Mouse (Mus musculus) MEL (cell line): ENCODE data around the gene Atf5. TPM values are rescaled to one million over a fixed set of nuclear protein-coding genes. Genes with fewer than 3 reads are reported as not detected.

Source experiments
- DNase-seq: peaks from one replicate; pipeline ENCODE4 v3.0.0; 2011; ENCODE audit warnings: low read depth, low spot score
- H3K27ac ChIP-seq: 2 replicates; pipeline ENCODE4 v1.5.1; 2012; ENCODE audit warnings: low read depth, mild to moderate bottlenecking, control low read depth, low read length, moderate library complexity; ENCODE audit not compliant: control insufficient read depth
- H3K27me3 ChIP-seq, 2 experiments: fragments of 150-350 bp in 1 of 2; sonication (generic) in 1 of 2; 2 replicates each; pipeline ENCODE4 v1.6.1; 2012; ENCODE audit warnings: low read length in 2 of 2, mild to moderate bottlenecking in 2 of 2, improper control_type of control experiment in 1 of 2, moderate library complexity in 1 of 2; ENCODE audit not compliant: insufficient read depth in 2 of 2, control insufficient read depth in 1 of 2
- H3K36me3 ChIP-seq, 2 experiments: 2 replicates each; pipeline ENCODE4 v1.6.1; 2012 to 2014; ENCODE audit warnings: low read length in 2 of 2, improper control_type of control experiment in 1 of 2, inconsistent platforms in 1 of 2, mild to moderate bottlenecking in 1 of 2; ENCODE audit not compliant: insufficient read depth in 2 of 2, control insufficient read depth in 1 of 2
- H3K4me1 ChIP-seq, 2 experiments: fragments of 150-350 bp in 1 of 2; sonication (generic) in 1 of 2; 2 replicates each; pipeline ENCODE4 v1.6.1; 2012; ENCODE audit warnings: low read length in 2 of 2, improper control_type of control experiment in 1 of 2, mild to moderate bottlenecking in 1 of 2; ENCODE audit not compliant: insufficient read depth in 2 of 2, control insufficient read depth in 1 of 2
- H3K4me3 ChIP-seq, 2 experiments: fragments of 150-350 bp in 1 of 2; sonication (generic) in 1 of 2; 2 replicates each; pipeline ENCODE4 v1.5.1; 2012; ENCODE audit warnings: low read depth in 2 of 2, low read length in 2 of 2, mild to moderate bottlenecking in 2 of 2, moderate library complexity in 2 of 2, control low read depth in 1 of 2, improper control_type of control experiment in 1 of 2; ENCODE audit not compliant: control insufficient read depth in 1 of 2, insufficient read depth in 1 of 2
- H3K79me2 ChIP-seq: 2 replicates; pipeline ENCODE4 v1.6.1; 2012; ENCODE audit warnings: mild to moderate bottlenecking, low read length, moderate library complexity; ENCODE audit not compliant: control insufficient read depth, poor library complexity, insufficient read depth
- H3K9ac ChIP-seq: 2 replicates; pipeline ENCODE4 v1.6.1; 2012; ENCODE audit warnings: low read depth, mild to moderate bottlenecking, control low read depth, low read length, moderate library complexity; ENCODE audit not compliant: control insufficient read depth, poor library complexity, severe bottlenecking
- H3K9me3 ChIP-seq: fragments of 150-350 bp; sonication (generic); replicated peaks from 2 replicates; pipeline ENCODE4 v1.6.1; 2012; ENCODE audit warnings: mild to moderate bottlenecking, low read length, improper control_type of control experiment, moderate library complexity; ENCODE audit not compliant: insufficient read depth
- BHLHE40 ChIP-seq: IDR thresholded peaks from 2 replicates; pipeline ENCODE4 v1.6.1; 2012; ENCODE audit warnings: low read depth, mild to moderate bottlenecking, inconsistent platforms, low read length, improper control_type of control experiment, borderline replicate concordance
- CHD2 ChIP-seq: IDR thresholded peaks from 2 replicates; pipeline ENCODE4 v1.6.1; 2011; ENCODE audit warnings: low read length, improper control_type of control experiment
- CTCF ChIP-seq, 3 experiments: IDR thresholded peaks in 2 of 3; conservative IDR thresholded peaks in 1 of 3; 2 replicates each; pipeline ENCODE4 v1.5.1; 2011 to 2012; ENCODE audit warnings: low read length in 3 of 3, low read depth in 2 of 3, mild to moderate bottlenecking in 2 of 3, improper control_type of control experiment in 1 of 3, inconsistent platforms in 1 of 3, mixed read lengths in 1 of 3, moderate library complexity in 1 of 3; ENCODE audit not compliant: control insufficient read depth in 1 of 3, insufficient read depth in 1 of 3, poor library complexity in 1 of 3, severe bottlenecking in 1 of 3
- E2F4 ChIP-seq: IDR thresholded peaks from 2 replicates; pipeline ENCODE4 v1.6.1; 2011; ENCODE audit warnings: low read depth, low read length, improper control_type of control experiment, borderline replicate concordance
- EP300 ChIP-seq, 2 experiments: IDR thresholded peaks; 2 replicates each; pipeline ENCODE4 v1.6.1; 2011; ENCODE audit warnings: improper control_type of control experiment in 2 of 2, low read length in 2 of 2, low read depth in 1 of 2, mild to moderate bottlenecking in 1 of 2
- ETS1 ChIP-seq: IDR thresholded peaks from 2 replicates; pipeline ENCODE4 v1.6.1; 2012; ENCODE audit warnings: low read depth, mild to moderate bottlenecking, inconsistent platforms, low read length, improper control_type of control experiment, moderate library complexity
- GABPA ChIP-seq: IDR thresholded peaks from 2 replicates; pipeline ENCODE4 v1.6.1; 2012; ENCODE audit warnings: low read depth, mild to moderate bottlenecking, inconsistent platforms, low read length, improper control_type of control experiment, moderate library complexity
- GATA1 ChIP-seq: IDR thresholded peaks from 2 replicates; pipeline ENCODE4 v1.6.1; 2011; ENCODE audit warnings: low read depth, low read length, improper control_type of control experiment
- HCFC1 ChIP-seq: IDR thresholded peaks from 2 replicates; pipeline ENCODE4 v1.6.1; 2012; ENCODE audit warnings: low read depth, mild to moderate bottlenecking, inconsistent platforms, low read length, improper control_type of control experiment, moderate library complexity
- JUND ChIP-seq: IDR thresholded peaks from 2 replicates; pipeline ENCODE4 v1.6.1; 2011; ENCODE audit warnings: low read depth, mild to moderate bottlenecking, improper control_type of control experiment, low read length
- KAT2A ChIP-seq: conservative IDR thresholded peaks from 2 replicates; pipeline ENCODE4 v1.6.1; 2012; ENCODE audit warnings: low read depth, low read length, improper control_type of control experiment, inconsistent platforms
- MAFK ChIP-seq: IDR thresholded peaks from 2 replicates; pipeline ENCODE4 v1.6.1; 2011; ENCODE audit warnings: low read depth, mild to moderate bottlenecking, low read length, improper control_type of control experiment, borderline replicate concordance
- MAX ChIP-seq: IDR thresholded peaks from 2 replicates; pipeline ENCODE4 v1.6.1; 2011; ENCODE audit warnings: low read length, improper control_type of control experiment
- MAZ ChIP-seq: IDR thresholded peaks from 2 replicates; pipeline ENCODE4 v1.6.1; 2012; ENCODE audit warnings: low read depth, mild to moderate bottlenecking, inconsistent platforms, low read length, improper control_type of control experiment
- MXI1 ChIP-seq: IDR thresholded peaks from 2 replicates; pipeline ENCODE4 v1.6.1; 2011; ENCODE audit warnings: mild to moderate bottlenecking, low read depth, low read length, improper control_type of control experiment
- MYB ChIP-seq: IDR thresholded peaks from 2 replicates; pipeline ENCODE4 v1.6.1; 2011; ENCODE audit warnings: mild to moderate bottlenecking, low read depth, low read length, improper control_type of control experiment
- MYC ChIP-seq: IDR thresholded peaks from 2 replicates; pipeline ENCODE4 v1.6.1; 2011; ENCODE audit warnings: low read depth, mild to moderate bottlenecking, low read length, improper control_type of control experiment, moderate library complexity
- NRF1 ChIP-seq: IDR thresholded peaks from 2 replicates; pipeline ENCODE4 v1.6.1; 2014; ENCODE audit warnings: low read depth, mild to moderate bottlenecking, inconsistent platforms, low read length, improper control_type of control experiment, moderate library complexity; ENCODE audit not compliant: poor library complexity, insufficient read depth, severe bottlenecking
- POLR2AphosphoS2 ChIP-seq: IDR thresholded peaks from 2 replicates; pipeline ENCODE4 v1.6.1; 2011; ENCODE audit warnings: low read length, improper control_type of control experiment
- POLR2AphosphoS5 ChIP-seq: IDR thresholded peaks from 2 replicates; pipeline ENCODE4 v1.6.1; 2012; ENCODE audit warnings: low read depth, borderline replicate concordance, mild to moderate bottlenecking, inconsistent platforms, low read length, moderate library complexity, mixed read lengths
- RAD21 ChIP-seq: IDR thresholded peaks from 2 replicates; pipeline ENCODE4 v1.6.1; 2011; ENCODE audit warnings: mild to moderate bottlenecking, low read depth, low read length, improper control_type of control experiment
- RCOR1 ChIP-seq: IDR thresholded peaks from 2 replicates; pipeline ENCODE4 v1.6.1; 2012; ENCODE audit warnings: low read depth, mild to moderate bottlenecking, inconsistent platforms, low read length, improper control_type of control experiment
- SIN3A ChIP-seq: IDR thresholded peaks from 2 replicates; pipeline ENCODE4 v1.6.1; 2012; ENCODE audit warnings: low read length, improper control_type of control experiment, inconsistent platforms
- SMC3 ChIP-seq: IDR thresholded peaks from 2 replicates; pipeline ENCODE4 v1.6.1; 2011; ENCODE audit warnings: low read depth, low read length, improper control_type of control experiment
- TAL1 ChIP-seq: IDR thresholded peaks from 2 replicates; pipeline ENCODE4 v1.6.1; 2012; ENCODE audit warnings: mild to moderate bottlenecking, inconsistent platforms, low read length, moderate library complexity, mixed read lengths
- TBP ChIP-seq: IDR thresholded peaks from 2 replicates; pipeline ENCODE4 v1.8.0; 2011; ENCODE audit warnings: low read depth, low read length, improper control_type of control experiment
- TCF12 ChIP-seq: IDR thresholded peaks from 2 replicates; pipeline ENCODE4 v1.6.1; 2014; ENCODE audit warnings: low read depth, mild to moderate bottlenecking, inconsistent platforms, low read length, improper control_type of control experiment, moderate library complexity
- UBTF ChIP-seq: IDR thresholded peaks from 2 replicates; pipeline ENCODE4 v1.6.1; 2012; ENCODE audit warnings: low read depth, mild to moderate bottlenecking, inconsistent platforms, low read length, improper control_type of control experiment, moderate library complexity, borderline replicate concordance; ENCODE audit not compliant: insufficient read depth
- USF1 ChIP-seq: IDR thresholded peaks from 2 replicates; pipeline ENCODE4 v1.6.1; 2014; ENCODE audit warnings: low read depth, mild to moderate bottlenecking, inconsistent platforms, low read length, improper control_type of control experiment, moderate library complexity
- USF2 ChIP-seq, 2 experiments: IDR thresholded peaks; 2 replicates each; pipeline ENCODE4 v1.6.1; 2011 to 2012; ENCODE audit warnings: improper control_type of control experiment in 2 of 2, low read length in 2 of 2, borderline replicate concordance in 1 of 2, inconsistent platforms in 1 of 2, low read depth in 1 of 2, mild to moderate bottlenecking in 1 of 2; ENCODE audit not compliant: insufficient read depth in 1 of 2
- ZC3H11A ChIP-seq: IDR thresholded peaks from 2 replicates; pipeline ENCODE4 v1.6.1; 2012; ENCODE audit warnings: low read depth, mild to moderate bottlenecking, inconsistent platforms, low read length, improper control_type of control experiment
- ZKSCAN1 ChIP-seq: IDR thresholded peaks from 2 replicates; pipeline ENCODE4 v1.6.1; 2012; ENCODE audit warnings: low read depth, mild to moderate bottlenecking, inconsistent platforms, low read length, improper control_type of control experiment, moderate library complexity
- ZMIZ1 ChIP-seq: IDR thresholded peaks from 2 replicates; pipeline ENCODE4 v1.6.1; 2012; ENCODE audit warnings: low read depth, mild to moderate bottlenecking, inconsistent platforms, low read length, improper control_type of control experiment, moderate library complexity
- ZNF384 ChIP-seq: IDR thresholded peaks from 2 replicates; pipeline ENCODE4 v1.6.1; 2012; ENCODE audit warnings: low read depth, mild to moderate bottlenecking, inconsistent platforms, low read length, improper control_type of control experiment
- polyA plus RNA-seq, 2 experiments: library from polyadenylated mRNA; stranded (reverse) in 1 of 2; unstranded in 1 of 2; fragments of >175 nt in 1 of 2; fragments of >200 nt in 1 of 2; gene quantifications; 2 replicates each; pipeline versions ENCODE4 v1.2.1 to v1.2.4; 2012; ENCODE audit warnings: low replicate concordance in 2 of 2, low read depth in 1 of 2; ENCODE audit not compliant: insufficient read length in 2 of 2, insufficient read depth in 1 of 2, missing spikeins in 1 of 2
- total RNA-seq: library from RNA; depleted of rRNA; stranded (reverse); fragments of 300-350 nt; gene quantifications from 2 replicates; pipeline ENCODE4 v1.2.3, GENCODE M21; 2012

Gene Atf5
- total and polyA plus RNA-seq, 3 experiments = 17.6 to 95.5 TPM; not detected in 1

DNA sequence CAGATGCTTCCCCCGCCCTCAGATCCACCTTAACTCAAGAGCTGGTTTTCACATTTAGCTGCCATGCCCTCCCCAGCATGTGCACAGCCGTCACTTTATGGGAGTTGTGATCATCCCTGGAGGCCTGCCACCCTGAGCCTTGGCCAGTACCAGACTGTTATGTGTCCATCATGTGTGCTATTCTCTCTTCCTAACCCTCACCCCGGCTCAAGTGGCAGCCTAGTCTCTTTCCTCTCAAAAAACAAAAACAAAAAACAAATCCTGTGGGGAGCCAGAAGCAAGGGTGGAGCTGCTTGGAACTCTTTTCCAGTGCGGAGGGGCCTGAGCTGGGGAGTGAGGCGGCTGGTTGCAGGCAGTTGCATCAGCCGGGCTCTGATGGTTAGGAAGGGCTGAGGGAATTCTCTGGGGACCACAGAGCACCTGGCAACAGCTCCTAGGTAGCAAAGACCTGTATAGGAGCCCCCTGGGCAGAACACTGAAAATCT is 2.3 kb upstream of the Atf5 start (continued):
- no peak for TF ChIP-seq GABPA
- peak; percentile 83 for TF ChIP-seq TCF12
- TF ChIP-seq TAL1 = no peak
- TF ChIP-seq MAFK = 0 out of 2 replicates have a peak, but pooled peaks have one; percentile 30
- peak; percentile 56; the same call in 1 of the 2 replicates for TF ChIP-seq POLR2AphosphoS2
- no peak for TF ChIP-seq SMC3
- peak; percentile 66 for TF ChIP-seq MAX
- peak; percentile 44; the same call in 1 of the 2 replicates for TF ChIP-seq BHLHE40

DNA sequence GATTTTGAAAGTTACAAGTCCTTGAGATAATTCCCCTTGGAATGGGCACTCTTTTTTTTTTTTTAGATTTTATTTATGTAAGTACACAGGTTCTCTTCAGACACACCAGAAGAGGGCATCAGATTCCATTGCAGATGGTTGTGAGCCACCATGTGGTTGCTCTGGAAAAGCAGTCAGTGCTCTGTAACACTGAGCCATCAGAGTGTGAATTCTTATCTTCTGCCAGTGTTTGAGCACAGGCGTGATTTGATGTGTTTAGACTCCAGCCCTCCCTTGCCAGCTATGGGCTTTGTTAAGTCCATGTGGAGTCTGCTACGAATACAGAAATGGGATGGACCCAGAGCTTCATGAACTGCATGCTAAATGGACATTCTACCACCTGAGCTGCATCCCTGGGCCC is 1.7 kb upstream of the Atf5 start:
- H3K9me3 ChIP-seq = no peaks in the 10 kb centered on the region
- peaks cover 76% of the 10 kb centered on the region for H3K79me2 ChIP-seq
- peak overlapping the region; percentile 87 to 94 for H3K4me3 ChIP-seq
- peak; percentile 71 for DNase-seq
- H3K27ac ChIP-seq = peak overlapping the region; percentile 94
- H3K9ac ChIP-seq = peak overlapping the region; percentile 97
- H3K27me3 ChIP-seq = no peaks in the 10 kb centered on the region
- H3K4me1 ChIP-seq = peaks cover 28 to 55% of the 10 kb centered on the region in 2 experiments
- H3K36me3 ChIP-seq = peaks cover 11 to 53% of the 10 kb centered on the region in 2 experiments
- TF ChIP-seq ETS1 (no peak), HCFC1 (no peak), ZNF384 (peak; percentile 45; the same call in 1 of the 2 replicates), MAFK (no peak), UBTF (no peak), RAD21 (no peak), JUND (no peak), GATA1 (peak; percentile 55), RCOR1 (peak; percentile 81), ZKSCAN1 (no peak), CTCF (IDR thresholded peaks at IDR 0.05 in 2 of 3, conservative IDR thresholded peaks at IDR 0.05 in 1 of 3; ENCODE audit: control insufficient read depth in 1 of 3, insufficient read depth in 1 of 3, low read depth in 2 of 3, low read length in 3 of 3, poor library complexity in 1 of 3, severe bottlenecking in 1 of 3) (peak; percentile 15 to 57 (median 24); a peak in 3 of 6 replicates), EP300 (IDR thresholded peaks at IDR 0.05; ENCODE audit: low read depth in 1 of 2, low read length in 2 of 2) (no peak), MXI1 (no peak), GABPA (no peak), POLR2AphosphoS2 (no peak), SMC3 (no peak), MYB (no peak), POLR2AphosphoS5 (no peak), USF2 (IDR thresholded peaks at IDR 0.05; ENCODE audit: borderline replicate concordance in 1 of 2, insufficient read depth in 1 of 2, low read depth in 1 of 2, low read length in 2 of 2) (no peak), BHLHE40 (no peak), SIN3A (no peak; the same call in 1 of the 2 replicates), MAZ (no peak), MYC (peak; percentile 90), USF1 (no peak), E2F4 (no peak), TBP (0 out of 2 replicates have a peak, but pooled peaks have one; percentile 23), ZMIZ1 (no peak), NRF1 (no peak), KAT2A (no peak), MAX (no peak), CHD2 (no peak), ZC3H11A (no peak)
